Mouse (Mus musculus) hindbrain, embryonic 16.5 days (tissue): ENCODE data around the gene Slco1a5. TPM values are rescaled to one million over a fixed set of nuclear protein-coding genes. Genes with fewer than 3 reads are reported as not detected.

Experiments used
- ATAC-seq: fragments of 200-750 bp; cut with Nextera tagmentation; 2 replicates; pipeline ENCODE4 v1.8.0; 2017; ENCODE audit warnings: moderate TSS enrichment, moderate library complexity
- H3K27ac ChIP-seq: fragments of 300-500 bp; sonication (generic); 2 replicates; pipeline ENCODE4 v1.5.1; 2014; ENCODE audit warnings: low read depth, mild to moderate bottlenecking, control low read depth, low read length, moderate library complexity
- H3K27me3 ChIP-seq: fragments of 300-500 bp; sonication (generic); replicated peaks from 2 replicates; pipeline ENCODE4 v1.6.1; 2014; ENCODE audit warnings: low read length; ENCODE audit not compliant: control insufficient read depth, insufficient read depth
- H3K36me3 ChIP-seq: fragments of 300-500 bp; sonication (generic); 2 replicates; pipeline ENCODE4 v1.6.1; 2014; ENCODE audit warnings: mild to moderate bottlenecking, low read length, moderate library complexity, mixed read lengths; ENCODE audit not compliant: control insufficient read depth, insufficient read depth
- H3K4me1 ChIP-seq: fragments of 300-500 bp; sonication (generic); 2 replicates; pipeline ENCODE4 v1.6.1; 2014; ENCODE audit warnings: low read depth, low read length; ENCODE audit not compliant: control insufficient read depth, insufficient read depth
- H3K4me2 ChIP-seq: fragments of 300-500 bp; sonication (generic); 2 replicates; pipeline ENCODE4 v1.6.1; 2014; ENCODE audit warnings: mild to moderate bottlenecking, low read length, control low read depth, moderate library complexity
- H3K4me3 ChIP-seq: fragments of 300-500 bp; sonication (generic); 2 replicates; pipeline ENCODE4 v1.5.1; 2014; ENCODE audit warnings: mild to moderate bottlenecking, low read length, control low read depth, moderate library complexity
- H3K9ac ChIP-seq: fragments of 300-500 bp; sonication (generic); 2 replicates; pipeline ENCODE4 v1.6.1; 2014; ENCODE audit warnings: low read depth, mild to moderate bottlenecking, control low read depth, low read length, moderate library complexity
- H3K9me3 ChIP-seq: fragments of 300-500 bp; sonication (generic); 2 replicates; pipeline ENCODE4 v1.6.1; 2014; ENCODE audit warnings: mild to moderate bottlenecking, low read length, moderate library complexity; ENCODE audit not compliant: control insufficient read depth
- WGBS: fragments of 180-500 bp; shearing (Covaris S2); extraction: QIAGEN DNeasy Blood & Tissue Kit; methylation state at CpG from one replicate; pipeline ENCODE4 v1.1.7; 2014; 5-methylcytosine and 5-hydroxymethylcytosine counted together
- polyA plus RNA-seq: library from polyadenylated mRNA; unstranded; fragments of >200 nt; fragmentation: Nextera tagmentation; extraction: Ambion mirVana; gene quantifications from 2 replicates; pipeline ENCODE4 v1.2.1, GENCODE M21; 2015

The Slco1a5 gene
- polyA plus RNA-seq, 1 experiment from 2014 or later = 0.41 TPM

DNA sequence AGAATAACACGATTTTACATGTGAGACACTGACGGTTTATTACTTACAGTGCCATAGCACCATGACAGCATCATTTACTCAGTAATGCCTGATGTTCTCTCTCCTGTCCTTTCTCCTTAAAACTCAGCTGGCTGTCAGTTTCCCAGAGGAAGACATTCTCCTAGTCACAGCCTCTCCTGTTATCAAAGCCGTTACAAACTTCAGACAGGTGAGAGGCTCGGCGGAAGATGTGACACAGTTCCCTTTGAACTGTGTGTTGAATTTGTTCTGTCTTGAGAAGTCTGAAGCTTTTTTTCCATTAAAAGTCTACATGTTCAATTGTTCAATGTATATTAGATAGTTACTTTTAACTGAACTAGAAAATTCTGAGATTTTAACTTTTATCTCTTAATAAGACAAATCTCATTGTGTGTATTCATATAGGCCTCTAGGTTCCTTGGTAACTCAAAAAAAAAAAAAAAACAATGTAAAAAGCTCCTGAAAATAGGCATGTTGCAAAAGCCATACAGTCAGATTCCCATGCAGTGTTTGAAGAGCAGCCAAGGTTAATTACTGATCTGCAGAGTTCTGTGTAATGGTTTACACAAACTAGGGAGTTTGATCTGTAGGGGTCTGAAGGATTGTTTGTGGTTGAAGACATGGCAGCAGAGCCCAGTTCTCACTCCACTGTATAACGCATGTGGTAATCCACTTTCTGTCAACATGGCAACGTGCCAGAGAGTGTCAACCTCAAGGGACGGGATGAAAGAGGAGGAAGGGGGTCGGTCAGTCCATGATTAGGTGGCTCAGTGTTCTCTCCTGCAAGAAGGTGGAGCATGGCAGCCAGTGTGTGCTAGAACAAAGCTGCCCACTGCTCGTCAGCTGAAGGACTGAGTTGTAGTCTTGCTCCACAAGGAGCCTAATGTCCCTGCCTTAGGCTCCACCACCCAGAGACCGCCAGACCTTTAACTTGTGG is 24.9 kb upstream of the Slco1a5 start:
- no peaks in the 10 kb centered on the region for H3K9me3 ChIP-seq
- H3K27me3 ChIP-seq = no peaks in the 10 kb centered on the region
- ATAC-seq = no peak
- WGBS = 80% methylated on average over 11 of the region's 11 CpGs
- H3K27ac ChIP-seq = no peak overlapping the region
- H3K9ac ChIP-seq = no peak overlapping the region
- H3K4me2 ChIP-seq = no peak overlapping the region
- peaks cover 18% of the 10 kb centered on the region for H3K36me3 ChIP-seq
- H3K4me1 ChIP-seq = peaks cover 6% of the 10 kb centered on the region
- no peak overlapping the region for H3K4me3 ChIP-seq

DNA sequence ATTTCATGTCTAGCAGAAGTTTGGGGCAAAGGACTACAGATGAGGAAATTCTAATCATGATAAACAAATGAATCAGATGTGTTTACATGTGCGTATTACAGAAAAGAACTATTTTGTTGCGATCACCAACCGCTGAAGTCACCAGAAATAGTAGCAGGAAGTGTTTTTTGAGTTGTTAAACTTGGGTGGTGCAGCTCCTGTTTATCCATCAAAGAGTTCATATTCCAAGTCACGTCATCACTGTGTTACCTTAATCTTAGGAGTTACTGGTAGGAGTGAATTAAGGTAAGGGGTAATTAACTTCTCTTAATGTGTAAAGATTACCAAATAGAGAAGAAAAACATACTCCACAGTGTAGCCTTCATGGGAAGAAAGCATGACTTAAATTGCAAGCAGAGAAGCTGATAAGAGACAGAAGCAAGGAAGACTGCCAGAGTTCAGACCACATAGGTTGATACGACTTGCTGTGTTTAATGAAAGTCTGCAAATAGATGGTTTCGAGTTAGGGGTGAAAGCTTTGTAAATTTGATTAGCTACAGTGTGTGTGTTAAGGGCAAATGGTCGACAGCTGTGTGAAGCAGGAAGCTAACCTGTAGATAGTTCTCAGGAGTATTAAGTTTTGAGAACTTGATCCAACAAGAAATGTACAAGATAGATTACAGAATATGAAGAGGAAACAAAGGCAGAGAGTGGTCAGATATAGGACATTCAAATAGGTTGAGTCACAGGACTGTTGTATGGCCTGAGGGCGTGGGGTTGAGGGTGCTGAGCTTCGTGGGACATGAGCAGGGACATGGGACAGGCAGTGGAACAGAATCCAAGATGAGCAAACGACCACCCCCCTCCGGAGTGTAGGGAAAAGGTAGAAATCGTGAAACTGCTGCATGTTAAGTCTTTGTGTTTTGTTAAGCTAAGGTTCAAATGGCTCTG is 23.7 kb upstream of the Slco1a5 start:
- no peaks in the 10 kb centered on the region for H3K27me3 ChIP-seq
- peaks cover 15% of the 10 kb centered on the region; the same call in 1 of the 2 replicates for H3K36me3 ChIP-seq
- no peak for ATAC-seq
- H3K27ac ChIP-seq = no peak overlapping the region; the same call in 1 of the 2 replicates
- H3K4me3 ChIP-seq = peak overlapping the region; percentile 84
- WGBS = 60% methylated on average over 12 of the region's 12 CpGs
- peak overlapping the region; percentile 83; the same call in 1 of the 2 replicates for H3K9ac ChIP-seq
- H3K4me1 ChIP-seq = peaks cover 6% of the 10 kb centered on the region
- no peaks in the 10 kb centered on the region for H3K9me3 ChIP-seq
- peak overlapping the region; percentile 59 for H3K4me2 ChIP-seq

DNA sequence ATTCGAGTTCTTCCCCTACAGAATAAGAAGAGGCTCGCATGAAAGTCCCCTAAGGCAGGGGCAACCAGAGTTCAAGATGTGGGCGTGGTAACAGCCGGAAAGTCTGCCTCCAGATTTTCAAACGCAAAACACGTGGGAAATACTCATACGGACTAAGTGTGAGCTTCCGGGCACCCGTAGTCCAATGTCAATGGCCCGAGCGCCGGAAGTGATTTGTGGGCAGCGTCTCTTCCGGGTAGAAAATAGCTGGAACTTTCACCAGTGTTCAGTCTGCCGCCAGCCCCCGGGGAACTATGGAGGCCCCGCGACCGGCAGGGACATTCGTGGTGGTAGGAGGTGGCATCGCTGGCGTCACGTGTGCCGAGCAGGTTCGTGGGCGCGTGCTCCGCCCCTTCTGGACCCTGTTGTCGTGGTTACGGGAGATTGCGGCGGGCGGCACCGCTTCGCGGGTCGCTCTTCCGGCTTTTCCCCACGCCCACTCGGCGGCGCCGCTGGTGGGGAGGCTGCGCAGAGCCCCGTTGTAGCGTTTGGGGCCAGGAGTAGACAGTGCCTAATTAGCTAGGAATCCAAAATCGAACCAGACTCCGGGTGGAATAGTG is 22.8 kb upstream of the Slco1a5 start, which contains the start of gene Pyroxd1:
Gene Pyroxd1 (plus strand): TSS at position 215 of the 599 bp plus-strand sequence.
- Histone ChIP-seq H3K9ac (peak within 1 kb of the TSS; percentile 83), H3K4me3 (peak within 1 kb of the TSS; percentile 84), H3K9me3 (no peaks in the 10 kb centered on the region), H3K27me3 (no peaks in the 10 kb centered on the region), H3K4me1 (peaks cover 6% of the 10 kb centered on the region), H3K27ac (peak within 1 kb of the TSS; percentile 89), H3K36me3 (peaks cover 13% of the 10 kb centered on the region; the same call in 1 of the 2 replicates), H3K4me2 (peak within 1 kb of the TSS; percentile 66)
- under 1% methylated on average over 48 of the region's 48 CpGs for WGBS
- ATAC-seq = peak; percentile 97

DNA sequence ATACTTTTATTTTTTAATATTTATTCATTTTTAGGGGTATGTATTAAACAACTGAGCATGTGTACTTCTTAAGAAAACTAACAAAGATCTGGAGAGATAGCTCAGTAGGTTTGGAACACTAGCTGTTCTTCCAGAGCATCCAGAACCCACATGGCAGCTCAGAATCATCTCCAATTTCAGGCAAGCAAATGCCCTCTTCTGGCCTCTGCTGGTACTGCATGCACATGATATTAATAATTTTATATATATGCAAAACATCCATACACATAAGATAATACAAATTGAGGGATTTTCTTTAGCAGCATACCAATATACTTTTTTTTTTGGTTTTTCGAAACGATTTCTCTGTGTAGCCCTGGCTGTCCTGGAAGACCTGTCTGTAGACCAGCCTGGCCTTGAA is 20.8 kb upstream of the Slco1a5 start:
- no peak for ATAC-seq
- Histone ChIP-seq H3K27me3 (no peaks in the 10 kb centered on the region), H3K36me3 (0 out of 2 replicates have a peak, but pooled peaks cover under 1% of the 10 kb centered on the region), H3K4me3 (no peak overlapping the region), H3K4me2 (no peak overlapping the region), H3K9me3 (no peaks in the 10 kb centered on the region), H3K4me1 (peaks cover 6% of the 10 kb centered on the region), H3K9ac (no peak overlapping the region), H3K27ac (no peak overlapping the region)
- 75% methylated on average over 2 of the region's 2 CpGs for WGBS

DNA sequence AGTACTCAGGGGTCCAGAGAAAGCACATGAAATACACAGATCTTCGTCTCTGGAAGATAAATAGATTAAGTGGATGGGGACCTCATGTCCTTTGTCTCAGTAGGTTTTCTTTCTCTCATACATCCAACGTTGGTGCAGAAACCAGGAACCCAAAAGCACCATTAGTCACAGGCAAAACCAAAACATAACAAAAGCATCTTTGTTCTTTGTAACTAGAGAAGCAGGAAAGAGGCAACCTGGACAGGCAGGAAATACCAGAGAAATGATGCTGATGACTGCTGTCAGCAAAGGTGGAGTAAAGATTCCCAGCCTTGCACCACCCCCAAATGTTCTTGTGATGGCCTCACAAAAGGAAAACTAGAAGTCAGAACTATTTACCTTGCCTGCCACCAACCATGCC is 16.8 kb upstream of the Slco1a5 start:
- Histone ChIP-seq H3K36me3 (no peaks in the 10 kb centered on the region), H3K27me3 (no peaks in the 10 kb centered on the region), H3K4me1 (no peaks in the 10 kb centered on the region), H3K9me3 (no peaks in the 10 kb centered on the region), H3K4me2 (no peak overlapping the region), H3K9ac (no peak overlapping the region), H3K27ac (no peak overlapping the region), H3K4me3 (no peak overlapping the region)
- ATAC-seq = no peak
- 49% methylated on average over 2 of the region's 2 CpGs for WGBS

DNA sequence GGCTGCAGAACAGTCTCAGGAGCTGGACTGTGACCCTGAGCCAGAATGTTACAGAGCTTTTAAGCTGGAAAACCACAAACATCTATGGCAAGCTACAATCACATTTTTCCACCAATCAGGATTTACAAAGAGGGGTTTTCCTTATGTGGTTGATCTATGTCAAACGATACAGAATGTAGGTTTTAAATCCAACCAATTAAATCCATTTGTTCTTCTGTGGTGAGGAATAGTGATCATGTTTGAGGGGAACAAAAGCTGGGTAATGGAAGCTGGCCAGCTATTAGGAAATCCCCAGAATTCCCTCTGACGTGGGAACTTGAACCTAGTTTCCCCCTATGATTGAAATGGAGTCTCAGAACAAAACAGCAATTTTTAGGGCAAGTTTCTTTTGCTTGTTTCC is 16.2 kb upstream of the Slco1a5 start:
- no peaks in the 10 kb centered on the region for H3K4me1 ChIP-seq
- H3K4me3 ChIP-seq = no peak overlapping the region
- H3K4me2 ChIP-seq = no peak overlapping the region
- no peak overlapping the region for H3K27ac ChIP-seq
- 77% methylated on average over 2 of the region's 2 CpGs for WGBS
- no peaks in the 10 kb centered on the region for H3K9me3 ChIP-seq
- no peaks in the 10 kb centered on the region for H3K36me3 ChIP-seq
- H3K9ac ChIP-seq = no peak overlapping the region
- no peak for ATAC-seq
- H3K27me3 ChIP-seq = no peaks in the 10 kb centered on the region

DNA sequence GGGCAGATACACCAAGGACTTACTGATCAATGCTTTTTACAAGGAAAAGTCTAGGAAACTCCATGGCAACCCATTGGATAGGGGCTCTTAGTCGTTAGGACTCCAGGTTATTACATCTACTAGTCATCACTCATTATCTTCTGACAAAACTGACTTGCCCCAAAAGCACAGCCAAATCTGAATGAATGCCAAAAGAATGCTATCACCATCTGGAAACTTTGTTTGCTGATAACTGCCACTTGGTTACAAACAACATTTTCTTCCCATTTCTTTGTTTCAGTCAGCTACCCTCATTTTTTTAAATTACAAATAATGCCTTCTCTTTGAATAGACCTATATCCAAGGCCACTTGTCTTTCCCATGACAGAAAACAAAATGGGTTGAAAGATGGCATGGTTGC is 6.4 kb upstream of the Slco1a5 start:
- no peaks in the 10 kb centered on the region for H3K9me3 ChIP-seq
- no peak overlapping the region for H3K4me3 ChIP-seq
- no peaks in the 10 kb centered on the region for H3K36me3 ChIP-seq
- no peaks in the 10 kb centered on the region for H3K4me1 ChIP-seq
- H3K27ac ChIP-seq = no peak overlapping the region
- no peak overlapping the region for H3K4me2 ChIP-seq
- 59% methylated on average over 1 of the region's 1 CpGs for WGBS
- H3K27me3 ChIP-seq = no peaks in the 10 kb centered on the region
- no peak overlapping the region for H3K9ac ChIP-seq
- no peak for ATAC-seq

DNA sequence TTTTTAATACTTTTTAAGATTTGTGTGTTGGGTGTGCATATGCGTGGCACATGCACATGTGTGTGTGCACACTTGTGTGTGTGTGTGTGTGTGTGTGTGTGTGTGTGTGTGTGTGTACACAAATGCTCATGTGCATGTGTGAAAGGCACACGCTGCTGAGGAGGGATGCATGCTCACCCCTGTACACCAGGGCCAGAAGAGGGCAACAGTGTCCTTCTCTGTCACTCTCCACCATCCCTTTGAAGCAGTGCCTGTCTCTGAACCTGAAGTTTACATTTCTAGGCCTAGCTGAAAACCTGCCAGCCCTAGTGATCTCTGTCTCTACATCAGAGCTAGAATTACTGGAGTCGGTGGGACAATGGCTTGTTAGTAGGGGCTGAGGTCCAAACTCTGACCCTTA is 3.8 kb upstream of the Slco1a5 start:
- no peak overlapping the region for H3K9ac ChIP-seq
- no peaks in the 10 kb centered on the region for H3K27me3 ChIP-seq
- H3K4me1 ChIP-seq = no peaks in the 10 kb centered on the region
- H3K27ac ChIP-seq = no peak overlapping the region
- no peaks in the 10 kb centered on the region for H3K9me3 ChIP-seq
- H3K4me2 ChIP-seq = no peak overlapping the region
- no peak overlapping the region for H3K4me3 ChIP-seq
- 84% methylated on average over 3 of the region's 3 CpGs for WGBS
- no peaks in the 10 kb centered on the region for H3K36me3 ChIP-seq
- no peak for ATAC-seq
